Mouse (Mus musculus) brown adipose tissue, adult 24 weeks (tissue): Measurements from ENCODE around the gene Fdx1. TPM values are rescaled to one million over a fixed set of nuclear protein-coding genes. Genes with fewer than 3 reads are reported as not detected.

Experiments
- polyA plus RNA-seq: library from polyadenylated mRNA; stranded (reverse); fragments of >200 nt; gene quantifications from 2 replicates; pipeline ENCODE4 v1.2.4, GENCODE M21; 2012; ENCODE audit not compliant: missing spikeins, insufficient read depth, insufficient read length

The Fdx1 gene
- polyA plus RNA-seq, 1 experiment = 169 TPM

Other genes starting within 250 kb of the Fdx1 start
- 2.2 and 2.3 TPM in 2 replicates for gene Arhgap20, start 198.2 kb downstream of the Fdx1 start, polyA plus RNA-seq
- gene Rdx, start 83.6 kb upstream of the Fdx1 start, polyA plus RNA-seq = 57.0 and 62.5 TPM in 2 replicates
- 1.1 and 1.5 TPM in 2 replicates for gene Zc3h12c, start 205.0 kb upstream of the Fdx1 start, polyA plus RNA-seq